Mouse (Mus musculus): ENCODE measurements around the gene Tmprss7. TPM values are rescaled to one million over a fixed set of nuclear protein-coding genes. Genes with fewer than 3 reads are reported as not detected.

Tmprss7 gene
- polyA plus RNA-seq, 1 experiment from 2014 or later, result 0.09 TPM

DNA sequence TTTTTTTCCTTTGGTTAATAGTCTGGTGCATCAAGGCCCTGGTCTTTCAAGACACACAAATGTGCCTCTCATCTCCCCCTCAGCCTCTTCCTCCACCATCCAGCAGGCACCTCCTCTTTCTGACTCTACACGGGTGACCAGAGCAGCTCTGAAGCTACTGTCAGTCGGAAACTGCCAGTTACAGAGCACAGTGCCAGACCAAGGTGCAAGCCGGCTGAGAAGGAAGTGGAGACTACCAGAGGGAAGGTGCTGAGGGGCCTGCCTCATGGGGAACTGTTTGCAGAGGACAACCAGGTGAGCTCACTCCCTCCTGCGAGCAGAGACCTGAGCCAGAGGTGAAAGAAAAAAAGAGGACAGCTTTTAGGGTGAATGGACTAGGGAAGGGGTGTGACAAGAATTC is 83.2 kb downstream of the Tmprss7 start, which contains the start of gene Gcsam:
TSS of gene Gcsam (plus strand) at position 114 of the 400 bp plus-strand sequence.
- WGBS (ENCODE audit: insufficient replicate concordance), result 62% methylated on average over 4 of the region's 4 CpGs
- H3K36me3 ChIP-seq (ENCODE audit: control insufficient read depth, insufficient read depth, low read length), result no peaks in the 10 kb centered on the region
- H3K27me3 ChIP-seq (ENCODE audit: control insufficient read depth, insufficient read depth, low read length), result no peaks in the 10 kb centered on the region
- no peaks in the 10 kb centered on the region; the same call in 1 of the 2 replicates for H3K9me3 ChIP-seq (replicated peaks; ENCODE audit: control insufficient read depth, low read length)
- no peak within 1 kb of the TSS for H3K4me3 ChIP-seq (ENCODE audit: low read depth, low read length)
- no peaks in the 10 kb centered on the region for H3K4me1 ChIP-seq (ENCODE audit: control insufficient read depth, insufficient read depth, low read length)
- no peak for ATAC-seq (replicated peaks; ENCODE audit: insufficient number of reproducible peaks, low FRiP score, low TSS enrichment)
- H3K4me2 ChIP-seq, result no peak within 1 kb of the TSS
- no peak within 1 kb of the TSS for H3K9ac ChIP-seq (ENCODE audit: low read depth, low read length)
- H3K27ac ChIP-seq (ENCODE audit: low read depth, low read length), result no peak within 1 kb of the TSS

GRCm38 (mm10) chr16:45609300-45609699 is 84.2 kb downstream of the Tmprss7 start:
- Histone ChIP-seq H3K9ac (ENCODE audit: low read depth, low read length) (no peak overlapping the region), H3K9me3 (replicated peaks; ENCODE audit: control insufficient read depth, low read length) (no peaks in the 10 kb centered on the region; the same call in 1 of the 2 replicates), H3K27me3 (ENCODE audit: control insufficient read depth, insufficient read depth, low read length) (no peaks in the 10 kb centered on the region), H3K4me1 (ENCODE audit: control insufficient read depth, insufficient read depth, low read length) (no peaks in the 10 kb centered on the region), H3K27ac (ENCODE audit: low read depth, low read length) (no peak overlapping the region), H3K4me3 (ENCODE audit: low read depth, low read length) (no peak overlapping the region), H3K36me3 (ENCODE audit: control insufficient read depth, insufficient read depth, low read length) (no peaks in the 10 kb centered on the region), H3K4me2 (no peak overlapping the region)
- WGBS (ENCODE audit: insufficient replicate concordance), result 61% methylated on average over 3 of the region's 3 CpGs
- ATAC-seq (replicated peaks; ENCODE audit: insufficient number of reproducible peaks, low FRiP score, low TSS enrichment), result no peak

DNA sequence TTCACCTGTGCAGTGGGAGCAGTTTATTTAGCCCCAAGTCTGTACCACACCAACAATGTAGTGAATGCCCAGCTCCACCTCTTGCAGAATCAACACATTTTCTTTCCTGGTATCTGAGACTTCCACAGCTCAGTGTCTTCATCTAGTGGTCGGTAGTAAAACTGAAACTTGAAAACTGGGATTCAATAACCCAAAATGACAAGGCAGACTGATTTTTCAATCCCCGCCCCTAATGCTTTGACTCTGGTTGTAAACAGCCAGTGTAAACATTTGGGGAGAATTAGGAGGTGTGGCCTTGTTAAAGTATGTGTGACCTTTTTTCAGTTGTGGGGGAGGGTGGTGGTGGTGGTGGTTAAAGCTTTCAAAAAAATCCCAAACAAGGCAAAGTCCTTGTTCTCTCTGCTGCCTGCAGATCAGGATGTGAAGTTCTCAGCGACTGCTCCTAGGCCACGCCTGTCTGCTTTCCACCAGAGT is 84.9 kb downstream of the Tmprss7 start:
- Histone ChIP-seq H3K4me2 (no peak overlapping the region), H3K36me3 (ENCODE audit: control insufficient read depth, insufficient read depth, low read length) (no peaks in the 10 kb centered on the region), H3K4me1 (ENCODE audit: control insufficient read depth, insufficient read depth, low read length) (no peaks in the 10 kb centered on the region), H3K9ac (ENCODE audit: low read depth, low read length) (no peak overlapping the region), H3K27me3 (ENCODE audit: control insufficient read depth, insufficient read depth, low read length) (no peaks in the 10 kb centered on the region), H3K9me3 (replicated peaks; ENCODE audit: control insufficient read depth, low read length) (no peaks in the 10 kb centered on the region; the same call in 1 of the 2 replicates), H3K27ac (ENCODE audit: low read depth, low read length) (no peak overlapping the region), H3K4me3 (ENCODE audit: low read depth, low read length) (no peak overlapping the region)
- no peak for ATAC-seq (replicated peaks; ENCODE audit: insufficient number of reproducible peaks, low FRiP score, low TSS enrichment)
- WGBS (ENCODE audit: insufficient replicate concordance), result 47% methylated on average over 4 of the region's 4 CpGs

Other genes starting within 250 kb of the Tmprss7 start
- not detected in 2 replicates for gene Gm609, start 200.7 kb downstream of the Tmprss7 start, polyA plus RNA-seq (2014; fragmentation: Nextera tagmentation; extraction: Ambion mirVana)
- not detected in 2 replicates for gene Gm17783, start 161.6 kb downstream of the Tmprss7 start, polyA plus RNA-seq (2014; fragmentation: Nextera tagmentation; extraction: Ambion mirVana)
- gene Slc9c1, start 158.3 kb downstream of the Tmprss7 start, polyA plus RNA-seq (2014; fragmentation: Nextera tagmentation; extraction: Ambion mirVana), result not detected in 2 replicates
- gene Gcsam, start 83.3 kb downstream of the Tmprss7 start, polyA plus RNA-seq (2014; fragmentation: Nextera tagmentation; extraction: Ambion mirVana), result 0.16 and 0.28 TPM in 2 replicates
- gene BC016579, start 39.6 kb downstream of the Tmprss7 start, polyA plus RNA-seq (2014; fragmentation: Nextera tagmentation; extraction: Ambion mirVana), result 0.17 and 0.19 TPM in 2 replicates
- gene Tagln3, start 30.9 kb upstream of the Tmprss7 start, polyA plus RNA-seq (2014; fragmentation: Nextera tagmentation; extraction: Ambion mirVana), result 16.3 and 18.3 TPM in 2 replicates
- 28.7 and 29.3 TPM in 2 replicates for gene Abhd10, start 49.3 kb upstream of the Tmprss7 start, polyA plus RNA-seq (2014; fragmentation: Nextera tagmentation; extraction: Ambion mirVana)